Mouse (Mus musculus) bone marrow, adult 2 months (tissue): ENCODE data around the gene Tmco5. TPM values are rescaled to one million over a fixed set of nuclear protein-coding genes. Genes with fewer than 3 reads are reported as not detected.
"Not testable (repeated sequence)": the region's sequence is repeated elsewhere in the genome, so short reads cannot be mapped to it uniquely, and the experiment has no call there.

ENCODE experiments used
- H3K27ac ChIP-seq: fragments of 200-500 bp; 2 replicates; pipeline ENCODE4 v1.5.1; 2012; ENCODE audit warnings: low read depth, mild to moderate bottlenecking, control low read depth, inconsistent platforms, low read length; ENCODE audit not compliant: control insufficient read depth, poor library complexity, insufficient read depth
- H3K4me1 ChIP-seq: fragments of 200-500 bp; 2 replicates; pipeline ENCODE4 v1.6.1; 2011; ENCODE audit warnings: low read length; ENCODE audit not compliant: control insufficient read depth, insufficient read depth
- H3K4me3 ChIP-seq: fragments of 200-500 bp; replicated peaks from 2 replicates; pipeline ENCODE3; 2011; ENCODE audit warnings: mild to moderate bottlenecking, low read depth, low read length, control low read depth; ENCODE audit not compliant: control insufficient read depth
- CTCF ChIP-seq: fragments of 200-500 bp; IDR thresholded peaks from 2 replicates; pipeline ENCODE4 v1.5.1; 2011; ENCODE audit warnings: low read length, control low read depth; ENCODE audit not compliant: control insufficient read depth, insufficient read depth
- POLR2A ChIP-seq: fragments of 200-500 bp; IDR thresholded peaks from 2 replicates; pipeline ENCODE4 v1.6.1; 2011; ENCODE audit warnings: low read depth, mild to moderate bottlenecking, control low read depth, low read length, borderline replicate concordance; ENCODE audit not compliant: control insufficient read depth
- WGBS: fragments of 180-500 bp; shearing (Covaris S2); methylation state at CpG from one replicate; pipeline ENCODE4 v1.1.7; 2018; 5-methylcytosine and 5-hydroxymethylcytosine counted together
- polyA plus RNA-seq: library from polyadenylated mRNA; stranded (reverse); fragments of >200 nt; gene quantifications from 2 replicates; pipeline ENCODE4 v1.2.4, GENCODE M21; 2011; ENCODE audit warnings: low replicate concordance; ENCODE audit not compliant: missing spikeins, insufficient read depth, insufficient read length

Gene Tmco5
- polyA plus RNA-seq, 1 experiment: not detected

DNA sequence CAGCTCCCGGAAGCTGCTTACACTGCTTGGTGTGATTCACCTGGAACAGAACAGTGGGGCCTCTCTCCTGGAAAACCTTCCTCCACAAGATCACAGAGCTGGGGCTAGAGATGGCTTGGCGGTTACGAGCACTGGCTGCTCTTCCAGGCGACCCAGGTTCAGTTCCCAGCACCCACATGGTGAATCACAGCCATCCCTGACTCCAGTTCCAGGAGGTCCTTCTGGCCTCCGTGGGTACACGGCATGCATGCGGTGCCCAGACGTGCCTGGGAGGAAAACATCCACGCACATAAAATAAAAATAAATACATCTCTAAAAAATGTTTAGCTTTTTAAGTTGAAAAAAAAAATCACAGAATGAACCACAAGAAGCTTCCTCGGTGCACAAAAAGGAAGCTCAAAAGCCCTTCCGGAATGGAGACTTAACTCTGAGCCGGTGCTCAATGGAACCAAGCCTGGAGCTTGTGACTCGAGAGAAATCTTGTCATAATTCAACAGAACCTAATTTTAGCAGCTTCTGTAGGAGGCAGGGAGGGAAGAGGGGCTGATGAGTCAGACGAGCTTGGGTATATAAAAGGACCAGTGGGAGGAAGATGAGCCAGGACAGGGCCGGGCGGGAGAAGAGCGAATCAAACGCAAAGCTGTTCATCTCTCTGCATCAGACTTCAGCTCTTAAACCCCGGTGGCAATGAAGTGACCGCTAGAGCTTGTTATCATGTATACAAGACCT, 35.4 kb downstream of the Tmco5 start:
- no peak overlapping the region for H3K4me3 ChIP-seq
- H3K27ac ChIP-seq: no peak overlapping the region
- H3K4me1 ChIP-seq: no peaks in the 10 kb centered on the region
- 71% methylated on average over 20 of the region's 20 CpGs for WGBS
- no peak for TF ChIP-seq CTCF
- TF ChIP-seq POLR2A: no peak

DNA sequence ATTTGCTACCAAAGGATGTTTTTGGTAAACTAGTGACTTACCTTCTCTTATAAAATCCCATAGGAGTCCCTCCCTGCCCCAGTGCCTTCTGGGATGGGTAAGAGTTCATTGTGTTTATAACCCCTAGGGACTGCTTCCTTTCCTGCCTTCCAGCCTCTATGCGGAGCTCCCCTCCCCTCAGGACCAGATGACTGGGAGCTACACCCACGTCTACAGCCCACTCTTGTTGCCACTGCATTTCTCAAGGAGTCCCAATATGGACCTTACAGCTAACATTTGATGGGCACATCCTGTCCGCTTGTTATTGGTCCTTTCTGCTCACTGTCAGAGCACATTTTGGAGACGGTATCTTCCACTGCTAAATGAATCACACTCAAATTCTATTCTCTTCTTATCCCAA, 36.1 kb downstream of the Tmco5 start:
- Histone ChIP-seq H3K4me1 (no peaks in the 10 kb centered on the region), H3K4me3 (no peak overlapping the region), H3K27ac (no peak overlapping the region)
- no peak for TF ChIP-seq POLR2A
- no peak for TF ChIP-seq CTCF
- WGBS: 76% methylated on average over 4 of the region's 4 CpGs

DNA sequence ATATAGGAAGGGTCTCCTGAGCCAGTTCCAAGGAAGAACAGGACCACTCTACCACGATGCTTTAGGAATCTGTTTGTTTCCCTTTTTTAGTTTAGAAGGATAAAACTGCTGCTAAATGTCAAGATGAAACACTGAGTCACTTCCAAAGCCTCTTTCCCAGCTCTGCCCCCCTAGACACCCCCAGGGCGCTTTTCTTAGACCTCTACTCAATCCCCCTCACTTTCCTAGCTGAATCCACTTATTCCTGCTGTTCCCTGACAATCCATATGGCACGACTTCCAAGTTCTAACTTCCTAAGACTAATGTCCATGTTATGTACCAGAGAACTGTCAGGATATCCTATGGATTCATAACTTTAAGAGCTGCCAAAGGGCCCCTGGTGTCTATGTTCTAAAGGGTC, 40.1 kb downstream of the Tmco5 start:
- Histone ChIP-seq H3K4me3 (no peak overlapping the region), H3K27ac (no peak overlapping the region), H3K4me1 (no peaks in the 10 kb centered on the region)
- 63% methylated on average over 3 of the region's 3 CpGs for WGBS
- TF ChIP-seq POLR2A (no peak), CTCF (no peak)

- 15% methylated on average over 9 of the region's 9 CpGs for WGBS
- TF ChIP-seq CTCF: no peak
- TF ChIP-seq POLR2A: no peak
- Histone ChIP-seq H3K4me3 (no peak overlapping the region), H3K4me1 (no peaks in the 10 kb centered on the region; the same call in 1 of the 2 replicates), H3K27ac (no peak overlapping the region)
Observed at GRCm38 (mm10) chr2:116922580-116923500, 44.3 kb downstream of the Tmco5 start.

DNA sequence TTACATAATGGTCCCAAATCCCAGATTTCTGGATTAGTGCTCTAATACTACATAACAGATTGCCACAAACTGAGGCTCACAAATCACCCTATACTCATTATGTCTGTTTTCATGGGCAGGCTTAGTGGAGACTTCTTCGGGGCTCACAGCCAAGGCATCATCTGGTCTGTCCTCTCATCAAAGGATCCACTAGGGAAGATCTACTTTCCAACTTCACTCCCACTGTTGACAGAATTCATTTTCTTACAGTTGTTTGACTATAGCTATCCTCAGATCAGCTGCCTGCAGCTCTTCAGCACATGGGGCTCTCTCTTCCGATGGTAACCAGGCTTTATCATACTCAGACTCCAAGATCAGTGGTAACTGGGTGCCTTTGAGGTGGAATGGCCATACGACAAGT, 45.2 kb downstream of the Tmco5 start:
- Histone ChIP-seq H3K4me3 (no peak overlapping the region), H3K27ac (no peak overlapping the region), H3K4me1 (no peaks in the 10 kb centered on the region; the same call in 1 of the 2 replicates)
- 80% methylated on average over 3 of the region's 3 CpGs for WGBS
- TF ChIP-seq CTCF: no peak
- no peak for TF ChIP-seq POLR2A

DNA sequence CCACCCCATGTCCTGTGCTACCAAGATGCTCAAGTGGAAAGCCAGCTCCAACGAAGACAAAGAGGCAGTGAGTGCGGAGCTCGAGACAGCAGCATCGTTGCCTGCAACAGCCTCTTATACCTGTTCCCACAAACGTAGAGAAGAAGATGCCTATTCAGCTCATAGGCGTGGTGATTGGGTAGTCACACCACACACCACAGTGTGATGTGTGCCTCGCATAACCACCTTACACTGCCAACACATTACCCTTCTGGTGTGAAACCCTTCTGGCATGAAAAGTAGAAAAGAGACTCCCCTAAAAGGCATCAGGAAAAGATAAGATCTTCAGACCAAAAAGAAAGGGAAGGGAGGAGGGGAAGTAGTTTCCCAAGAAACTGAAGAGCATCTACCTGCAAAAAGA, 45.8 kb downstream of the Tmco5 start:
- Histone ChIP-seq H3K27ac (no peak overlapping the region), H3K4me1 (no peaks in the 10 kb centered on the region; the same call in 1 of the 2 replicates), H3K4me3 (no peak overlapping the region)
- 79% methylated on average over 7 of the region's 7 CpGs for WGBS
- TF ChIP-seq CTCF: no peak
- TF ChIP-seq POLR2A: no peak

- no peak overlapping the region for H3K4me3 ChIP-seq
- no peak overlapping the region for H3K27ac ChIP-seq
- TF ChIP-seq CTCF: no peak
- no peak for TF ChIP-seq POLR2A
- no peaks in the 10 kb centered on the region; the same call in 1 of the 2 replicates for H3K4me1 ChIP-seq
- 85% methylated on average over 5 of the region's 5 CpGs for WGBS
Observed at GRCm38 (mm10) chr2:116925230-116925629, 46.7 kb downstream of the Tmco5 start.

GRCm38 (mm10) chr2:116932218-116932617, 53.7 kb downstream of the Tmco5 start:
- Histone ChIP-seq H3K4me3 (no peak overlapping the region), H3K4me1 (no peaks in the 10 kb centered on the region), H3K27ac (no peak overlapping the region)
- no peak for TF ChIP-seq CTCF
- no peak for TF ChIP-seq POLR2A
- 17% methylated on average over 7 of the region's 7 CpGs for WGBS

DNA sequence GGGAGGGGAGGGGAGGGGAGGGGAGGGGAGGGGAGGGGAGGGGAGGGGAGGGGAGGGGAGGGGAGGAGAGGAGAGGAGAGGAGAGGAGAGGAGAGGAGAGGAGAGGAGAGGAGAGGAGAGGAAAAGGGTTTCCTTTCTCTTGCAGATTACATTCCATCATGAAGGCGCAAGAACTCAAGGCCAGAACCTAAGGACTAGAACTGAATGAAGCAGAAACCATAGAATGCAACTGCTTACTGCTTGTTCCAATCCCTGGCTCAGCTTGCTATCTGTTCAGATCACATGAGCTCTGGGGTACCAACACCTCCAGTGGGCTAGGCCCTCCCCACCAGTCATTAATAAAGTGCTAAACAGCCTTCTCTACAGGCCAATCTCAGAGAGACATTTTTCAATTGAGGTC, 55.7 kb downstream of the Tmco5 start:
- H3K27ac ChIP-seq, H3K4me1 ChIP-seq, H3K4me3 ChIP-seq: not testable (repeated sequence)
- WGBS: 67% methylated on average over 1 of the region's 1 CpGs
